ENCODE assay signal across 8 mouse cellular contexts in genomic region chr11:113682897-113683626, GRCm38 (mm10). TPM values are rescaled to one million over a fixed set of nuclear protein-coding genes. Genes with fewer than 3 reads are reported as not detected.
DNase-seq lines count a peak whose midpoint lies in the region; ATAC-seq and TF ChIP-seq lines count a peak whose summit lies in the region.

No protein-coding gene starts in this region.

- no peaks in the 10 kb centered on the region for H3K9me3 ChIP-seq in forebrain, postnatal 0 days (ENCODE audit: low read length)
- no peaks in the 10 kb centered on the region for H3K9me3 ChIP-seq in hindbrain, embryonic 12.5 days (replicated peaks)
- H3K9me3 ChIP-seq in limb, embryonic 14.5 days (ENCODE audit: control insufficient read depth, low read length) = no peaks in the 10 kb centered on the region
- H3K9me3 ChIP-seq in midbrain, embryonic 13.5 days = no peaks in the 10 kb centered on the region

- H3K27ac ChIP-seq in forebrain, postnatal 0 days (ENCODE audit: low read depth, low read length) = peak overlapping the region; percentile 92
- H3K27ac ChIP-seq in hindbrain, embryonic 12.5 days = peak overlapping the region; percentile 97
- H3K27ac ChIP-seq in limb, embryonic 14.5 days (replicated peaks; ENCODE audit: low read depth, low read length) = peak overlapping the region; percentile 91
- peak overlapping the region; percentile 96 for H3K27ac ChIP-seq in midbrain, embryonic 13.5 days

- peaks cover 5% of the 10 kb centered on the region for H3K36me3 ChIP-seq in forebrain, postnatal 0 days (ENCODE audit: insufficient read depth)
- peaks cover 4% of the 10 kb centered on the region for H3K36me3 ChIP-seq in hindbrain, embryonic 12.5 days
- peaks cover 6% of the 10 kb centered on the region for H3K36me3 ChIP-seq in limb, embryonic 14.5 days (ENCODE audit: control insufficient read depth, insufficient read depth, low read length)
- peaks cover 6% of the 10 kb centered on the region for H3K36me3 ChIP-seq in midbrain, embryonic 13.5 days

- DNase-seq in cerebellum, adult 8-10 months = no peak
- peak; percentile 49 for DNase-seq in c-Kit-positive CD71-positive TER-119-positive erythroid progenitor cells, embryonic 14.5 days (ENCODE audit: low spot score)
- DNase-seq in forebrain, postnatal 0 days = peak; percentile 19
- DNase-seq in limb, embryonic 14.5 days (ENCODE audit: low spot score) = peak; percentile 45
- DNase-seq in spleen, postnatal 10 days (ENCODE audit: low spot score in 2 of 2) = peak; percentile 60 to 68

- peak overlapping the region; percentile 87 for H3K9ac ChIP-seq in forebrain, postnatal 0 days
- peak overlapping the region; percentile 87 for H3K9ac ChIP-seq in hindbrain, embryonic 12.5 days
- peak overlapping the region; percentile 83 for H3K9ac ChIP-seq in limb, embryonic 14.5 days (ENCODE audit: low read depth, low read length, severe bottlenecking)
- H3K9ac ChIP-seq in midbrain, embryonic 13.5 days (replicated peaks) = peak overlapping the region; percentile 86

- WGBS in forebrain, postnatal 0 days = 2% methylated on average over 38 of the region's 38 CpGs
- 4% methylated on average over 38 of the region's 38 CpGs for WGBS in hindbrain, embryonic 12.5 days
- 4% methylated on average over 35 of the region's 38 CpGs for WGBS in limb, embryonic 14.5 days
- WGBS in midbrain, embryonic 13.5 days = 3% methylated on average over 35 of the region's 38 CpGs

- no peak for TF ChIP-seq CTCF in forebrain, postnatal 0 days (IDR thresholded peaks at IDR 0.05; ENCODE audit: low read depth)

- H3K4me1 ChIP-seq in forebrain, postnatal 0 days (ENCODE audit: insufficient read depth) = peaks cover 16% of the 10 kb centered on the region
- peaks cover 46% of the 10 kb centered on the region for H3K4me1 ChIP-seq in hindbrain, embryonic 12.5 days
- H3K4me1 ChIP-seq in limb, embryonic 14.5 days (ENCODE audit: control insufficient read depth, insufficient read depth, low read length) = peaks cover 14% of the 10 kb centered on the region
- peaks cover 56% of the 10 kb centered on the region for H3K4me1 ChIP-seq in midbrain, embryonic 13.5 days (replicated peaks)

- H3K4me2 ChIP-seq in forebrain, postnatal 0 days (ENCODE audit: low read depth) = peak overlapping the region; percentile 94
- peak overlapping the region; percentile 91 for H3K4me2 ChIP-seq in hindbrain, embryonic 12.5 days (replicated peaks)
- H3K4me2 ChIP-seq in limb, embryonic 14.5 days (replicated peaks; ENCODE audit: low read depth, low read length, severe bottlenecking) = peak overlapping the region; percentile 78
- H3K4me2 ChIP-seq in midbrain, embryonic 13.5 days (replicated peaks) = peak overlapping the region; percentile 94

- 0 out of 2 replicates have a peak, but pooled peaks have one; percentile 23 for ATAC-seq in cerebellum, adult (ENCODE audit: insufficient number of reproducible peaks, low FRiP score, low TSS enrichment)
- ATAC-seq in forebrain, postnatal 0 days = peak; percentile 14
- ATAC-seq in hindbrain, embryonic 12.5 days (ENCODE audit: low FRiP score) = peak; percentile 57
- peak; percentile 32 for ATAC-seq in limb, embryonic 14.5 days (ENCODE audit: low FRiP score, low read depth)
- peak; percentile 14 for ATAC-seq in midbrain, embryonic 13.5 days

- peak overlapping the region; percentile 88 for H3K4me3 ChIP-seq in forebrain, postnatal 0 days (ENCODE audit: low read depth, low read length)
- H3K4me3 ChIP-seq in hindbrain, embryonic 12.5 days = peak overlapping the region; percentile 98
- peak overlapping the region; percentile 96 for H3K4me3 ChIP-seq in limb, embryonic 14.5 days (replicated peaks; ENCODE audit: low read length)
- peak overlapping the region; percentile 85 for H3K4me3 ChIP-seq in midbrain, embryonic 13.5 days (replicated peaks)

- TF ChIP-seq POLR2A in limb, embryonic 14.5 days (IDR thresholded peaks at IDR 0.05; ENCODE audit: borderline replicate concordance, extremely low read depth, insufficient read depth, insufficient read length) = no peak

- H3K27me3 ChIP-seq in forebrain, postnatal 0 days (ENCODE audit: insufficient read depth, low read length) = no peaks in the 10 kb centered on the region
- H3K27me3 ChIP-seq in hindbrain, embryonic 12.5 days = no peaks in the 10 kb centered on the region
- no peaks in the 10 kb centered on the region for H3K27me3 ChIP-seq in limb, embryonic 14.5 days (ENCODE audit: control insufficient read depth, insufficient read depth, low read length)
- H3K27me3 ChIP-seq in midbrain, embryonic 13.5 days = no peaks in the 10 kb centered on the region

RNA-seq across cellular contexts. Expression of gene Fam104a, which starts 0.9 kb away (rescaled TPM):
- total RNA-seq in forebrain, postnatal 0 days (2014; rRNA removed) = 37.6 and 38.7 TPM in 2 replicates
- 54.7 and 58.9 TPM in 2 replicates for polyA plus RNA-seq in forebrain, postnatal 0 days (2015; fragmentation: Nextera tagmentation; extraction: Ambion mirVana)
- polyA plus RNA-seq in hindbrain, embryonic 12.5 days (2016; fragmentation: Nextera tagmentation; extraction: Ambion mirVana) = 49.9 and 50.4 TPM in 2 replicates
- 30.3 and 34.5 TPM in 2 replicates for polyA plus RNA-seq in limb, embryonic 14.5 days (2012; rRNA removed)
- polyA plus RNA-seq in limb, embryonic 14.5 days (2014; fragmentation: Nextera tagmentation; extraction: Ambion mirVana) = 50.2 and 52.6 TPM in 2 replicates
- polyA plus RNA-seq in midbrain, embryonic 13.5 days (2015; fragmentation: Nextera tagmentation; extraction: Ambion mirVana) = 44.7 and 47.9 TPM in 2 replicates

RNA-seq across cellular contexts. Expression of gene D11Wsu47e, which starts 1.1 kb away (rescaled TPM):
- total RNA-seq in forebrain, postnatal 0 days (2014; rRNA removed) = 34.2 and 36.7 TPM in 2 replicates
- 23.4 and 25.7 TPM in 2 replicates for polyA plus RNA-seq in forebrain, postnatal 0 days (2015; fragmentation: Nextera tagmentation; extraction: Ambion mirVana)
- polyA plus RNA-seq in hindbrain, embryonic 12.5 days (2016; fragmentation: Nextera tagmentation; extraction: Ambion mirVana) = 23.8 and 25.9 TPM in 2 replicates
- polyA plus RNA-seq in limb, embryonic 14.5 days (2012; rRNA removed) = 26.8 and 27.5 TPM in 2 replicates
- 20.9 and 29.5 TPM in 2 replicates for polyA plus RNA-seq in limb, embryonic 14.5 days (2014; fragmentation: Nextera tagmentation; extraction: Ambion mirVana)
- polyA plus RNA-seq in midbrain, embryonic 13.5 days (2015; fragmentation: Nextera tagmentation; extraction: Ambion mirVana) = 21.4 and 26.7 TPM in 2 replicates

RNA-seq across cellular contexts. Expression of gene Cpsf4l, which starts 26.8 kb away (rescaled TPM):
- not detected in 2 replicates for total RNA-seq in forebrain, postnatal 0 days (2014; rRNA removed)
- 0.10 and 0.30 TPM in 2 replicates for polyA plus RNA-seq in forebrain, postnatal 0 days (2015; fragmentation: Nextera tagmentation; extraction: Ambion mirVana)
- polyA plus RNA-seq in hindbrain, embryonic 12.5 days (2016; fragmentation: Nextera tagmentation; extraction: Ambion mirVana) = 0.15 and 0.31 TPM in 2 replicates
- 0.88 and 1.3 TPM in 2 replicates for polyA plus RNA-seq in limb, embryonic 14.5 days (2012; rRNA removed)
- 1.2 and 1.3 TPM in 2 replicates for polyA plus RNA-seq in limb, embryonic 14.5 days (2014; fragmentation: Nextera tagmentation; extraction: Ambion mirVana)
- polyA plus RNA-seq in midbrain, embryonic 13.5 days (2015; fragmentation: Nextera tagmentation; extraction: Ambion mirVana) = 0.31 and 0.54 TPM in 2 replicates

RNA-seq across cellular contexts. Expression of gene Slc39a11, which starts 33.2 kb away (rescaled TPM):
- 36.9 and 48.2 TPM in 2 replicates for total RNA-seq in forebrain, postnatal 0 days (2014; rRNA removed)
- 33.1 and 39.1 TPM in 2 replicates for polyA plus RNA-seq in forebrain, postnatal 0 days (2015; fragmentation: Nextera tagmentation; extraction: Ambion mirVana)
- polyA plus RNA-seq in hindbrain, embryonic 12.5 days (2016; fragmentation: Nextera tagmentation; extraction: Ambion mirVana) = 32.3 and 33.5 TPM in 2 replicates
- 17.2 and 21.3 TPM in 2 replicates for polyA plus RNA-seq in limb, embryonic 14.5 days (2012; rRNA removed)
- polyA plus RNA-seq in limb, embryonic 14.5 days (2014; fragmentation: Nextera tagmentation; extraction: Ambion mirVana) = 24.5 and 26.9 TPM in 2 replicates
- 29.8 and 31.2 TPM in 2 replicates for polyA plus RNA-seq in midbrain, embryonic 13.5 days (2015; fragmentation: Nextera tagmentation; extraction: Ambion mirVana)

RNA-seq across cellular contexts. Expression of gene Cog1, which starts 34.1 kb away (rescaled TPM):
- 37.2 and 48.8 TPM in 2 replicates for total RNA-seq in forebrain, postnatal 0 days (2014; rRNA removed)
- polyA plus RNA-seq in forebrain, postnatal 0 days (2015; fragmentation: Nextera tagmentation; extraction: Ambion mirVana) = 25.3 and 28.6 TPM in 2 replicates
- 42.1 and 45.5 TPM in 2 replicates for polyA plus RNA-seq in hindbrain, embryonic 12.5 days (2016; fragmentation: Nextera tagmentation; extraction: Ambion mirVana)
- polyA plus RNA-seq in limb, embryonic 14.5 days (2012; rRNA removed) = 38.8 and 42.6 TPM in 2 replicates
- 26.7 and 30.9 TPM in 2 replicates for polyA plus RNA-seq in limb, embryonic 14.5 days (2014; fragmentation: Nextera tagmentation; extraction: Ambion mirVana)
- 31.7 and 33.2 TPM in 2 replicates for polyA plus RNA-seq in midbrain, embryonic 13.5 days (2015; fragmentation: Nextera tagmentation; extraction: Ambion mirVana)
